Mouse (Mus musculus): ENCODE measurements around the gene Tarsl2. TPM values are rescaled to one million over a fixed set of nuclear protein-coding genes. Genes with fewer than 3 reads are reported as not detected.

Tarsl2 gene
- polyA plus RNA-seq, 1 experiment from 2014 or later = 14.7 TPM

- no peak overlapping the region for H3K27ac ChIP-seq (replicated peaks)
These were observed 14.0 kb upstream of the Tarsl2 start for GRCm38 (mm10) chr7:65630661-65631060.

DNA sequence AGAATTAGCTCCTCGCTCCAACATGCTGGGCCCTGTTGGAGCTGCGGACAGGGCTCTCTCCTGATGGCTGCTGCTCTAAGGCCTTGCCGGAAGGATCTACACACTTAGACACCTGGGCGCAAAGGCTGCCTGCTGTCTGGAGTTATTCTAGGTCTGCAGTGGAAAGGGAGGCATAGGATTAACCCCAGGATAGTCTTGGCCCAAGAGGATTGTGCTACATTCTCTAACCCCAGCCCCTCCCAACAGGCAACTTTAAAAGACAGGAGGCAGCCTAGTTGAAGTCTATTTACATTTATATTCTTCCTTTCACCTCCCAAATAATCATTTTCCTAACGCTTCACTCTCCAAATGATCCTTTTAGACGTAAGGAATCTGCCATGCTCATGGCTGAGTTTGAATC, 8.9 kb upstream of the Tarsl2 start:
- no peak overlapping the region for H3K4me2 ChIP-seq
- 84% methylated on average over 6 of the region's 6 CpGs for WGBS (ENCODE audit: insufficient replicate concordance)
- H3K27me3 ChIP-seq = no peaks in the 10 kb centered on the region
- ATAC-seq (ENCODE audit: insufficient read depth) = no peak
- no peaks in the 10 kb centered on the region for H3K36me3 ChIP-seq (replicated peaks)
- no peak overlapping the region for H3K9ac ChIP-seq
- no peaks in the 10 kb centered on the region for H3K9me3 ChIP-seq (replicated peaks)
- H3K4me3 ChIP-seq (replicated peaks) = no peak overlapping the region
- no peak overlapping the region for H3K27ac ChIP-seq (replicated peaks)
- H3K4me1 ChIP-seq (replicated peaks) = peaks cover 28% of the 10 kb centered on the region

More at GRCm38 (mm10) chr7:65630661-65631060, 14.0 kb upstream of the Tarsl2 start:
- 58% methylated on average over 5 of the region's 5 CpGs for WGBS (ENCODE audit: insufficient replicate concordance)
- Histone ChIP-seq H3K4me1 (replicated peaks) (no peaks in the 10 kb centered on the region), H3K27me3 (no peaks in the 10 kb centered on the region), H3K9me3 (replicated peaks) (no peaks in the 10 kb centered on the region), H3K4me2 (no peak overlapping the region), H3K9ac (no peak overlapping the region), H3K36me3 (replicated peaks) (no peaks in the 10 kb centered on the region), H3K4me3 (replicated peaks) (no peak overlapping the region)
- no peak for ATAC-seq (ENCODE audit: insufficient read depth)

DNA sequence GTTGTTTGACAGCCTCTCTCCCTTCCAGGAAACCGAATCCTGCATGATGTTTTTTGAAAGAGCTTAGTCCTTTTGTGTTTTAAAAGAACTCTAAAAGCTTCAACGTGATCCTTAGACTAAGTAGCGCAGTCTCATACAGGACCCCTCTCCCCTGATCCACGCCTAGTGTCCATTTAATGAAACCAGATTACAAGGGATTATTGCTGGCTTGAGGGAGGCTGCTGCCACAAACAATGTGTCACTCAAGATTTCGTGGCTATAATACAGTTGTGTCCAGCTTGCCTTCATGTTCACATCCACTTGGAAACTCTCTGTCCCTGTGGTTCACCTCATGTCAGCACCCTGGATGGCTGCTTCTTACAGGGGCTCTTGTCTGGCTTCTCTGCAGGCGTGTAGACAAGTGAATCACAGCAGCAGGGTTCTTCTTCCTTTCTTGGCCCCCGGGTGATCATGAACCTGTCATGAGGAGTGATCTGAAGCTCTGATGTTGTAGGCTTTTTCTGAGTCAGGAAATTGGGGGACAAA, 8.3 kb upstream of the Tarsl2 start:
- ATAC-seq (ENCODE audit: insufficient read depth) = no peak
- H3K4me2 ChIP-seq = no peak overlapping the region
- peaks cover 34% of the 10 kb centered on the region for H3K4me1 ChIP-seq (replicated peaks)
- 52% methylated on average over 7 of the region's 7 CpGs for WGBS (ENCODE audit: insufficient replicate concordance)
- no peak overlapping the region for H3K9ac ChIP-seq
- no peak overlapping the region for H3K4me3 ChIP-seq (replicated peaks)
- H3K27ac ChIP-seq (replicated peaks) = no peak overlapping the region
- H3K27me3 ChIP-seq = no peaks in the 10 kb centered on the region
- H3K36me3 ChIP-seq (replicated peaks) = no peaks in the 10 kb centered on the region
- no peaks in the 10 kb centered on the region for H3K9me3 ChIP-seq (replicated peaks)

- ATAC-seq (ENCODE audit: insufficient read depth) = no peak
- Histone ChIP-seq H3K27me3 (0 out of 2 replicates have a peak, but pooled peaks cover 6% of the 10 kb centered on the region), H3K9ac (no peak overlapping the region), H3K9me3 (replicated peaks) (no peaks in the 10 kb centered on the region), H3K36me3 (replicated peaks) (no peaks in the 10 kb centered on the region), H3K4me2 (no peak overlapping the region), H3K4me3 (replicated peaks) (no peak overlapping the region), H3K27ac (replicated peaks) (peak overlapping the region; percentile 93; the same call in 1 of the 2 replicates), H3K4me1 (replicated peaks) (peaks cover 41% of the 10 kb centered on the region)
- WGBS (ENCODE audit: insufficient replicate concordance) = 62% methylated on average over 7 of the region's 7 CpGs
These were observed 6.4 kb upstream of the Tarsl2 start for GRCm38 (mm10) chr7:65638170-65638770.

GRCm38 (mm10) chr7:65639821-65640382, 4.8 kb upstream of the Tarsl2 start:
- Histone ChIP-seq H3K4me2 (peak overlapping the region; percentile 57), H3K4me3 (replicated peaks) (no peak overlapping the region), H3K27me3 (0 out of 2 replicates have a peak, but pooled peaks cover 6% of the 10 kb centered on the region), H3K4me1 (replicated peaks) (peaks cover 54% of the 10 kb centered on the region), H3K9me3 (replicated peaks) (no peaks in the 10 kb centered on the region), H3K9ac (no peak overlapping the region), H3K36me3 (replicated peaks) (no peaks in the 10 kb centered on the region), H3K27ac (replicated peaks) (peak overlapping the region; percentile 93)
- ATAC-seq (ENCODE audit: insufficient read depth) = peak; percentile 40
- 14% methylated on average over 6 of the region's 6 CpGs for WGBS (ENCODE audit: insufficient replicate concordance)

DNA sequence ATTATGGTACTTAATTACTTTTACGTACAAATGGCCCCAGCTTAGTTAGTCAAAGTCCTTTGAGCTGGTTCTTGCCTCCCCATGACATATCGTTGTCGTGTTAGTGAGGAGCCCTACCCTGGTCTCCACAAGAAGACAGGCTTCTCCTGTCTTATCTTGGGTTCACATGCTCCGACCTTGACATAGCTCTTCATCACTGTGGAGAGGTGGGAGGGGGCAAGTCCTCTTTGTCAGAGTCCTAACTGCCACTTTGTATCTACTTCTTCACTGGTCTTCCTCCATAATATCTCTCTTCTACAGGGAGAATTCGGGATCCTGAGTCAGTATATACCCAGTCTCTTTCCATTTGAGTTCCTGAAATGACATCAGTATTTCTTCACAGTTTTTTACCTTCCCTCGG, 4.0 kb upstream of the Tarsl2 start:
- Histone ChIP-seq H3K27ac (replicated peaks) (peak overlapping the region; percentile 93), H3K27me3 (0 out of 2 replicates have a peak, but pooled peaks cover 6% of the 10 kb centered on the region), H3K36me3 (replicated peaks) (no peaks in the 10 kb centered on the region), H3K4me1 (replicated peaks) (peaks cover 60% of the 10 kb centered on the region), H3K4me2 (peak overlapping the region; percentile 57), H3K9me3 (replicated peaks) (no peaks in the 10 kb centered on the region), H3K9ac (no peak overlapping the region), H3K4me3 (replicated peaks) (no peak overlapping the region)
- WGBS (ENCODE audit: insufficient replicate concordance) = 14% methylated on average over 6 of the region's 6 CpGs
- peak; percentile 53 for ATAC-seq (ENCODE audit: insufficient read depth)

DNA sequence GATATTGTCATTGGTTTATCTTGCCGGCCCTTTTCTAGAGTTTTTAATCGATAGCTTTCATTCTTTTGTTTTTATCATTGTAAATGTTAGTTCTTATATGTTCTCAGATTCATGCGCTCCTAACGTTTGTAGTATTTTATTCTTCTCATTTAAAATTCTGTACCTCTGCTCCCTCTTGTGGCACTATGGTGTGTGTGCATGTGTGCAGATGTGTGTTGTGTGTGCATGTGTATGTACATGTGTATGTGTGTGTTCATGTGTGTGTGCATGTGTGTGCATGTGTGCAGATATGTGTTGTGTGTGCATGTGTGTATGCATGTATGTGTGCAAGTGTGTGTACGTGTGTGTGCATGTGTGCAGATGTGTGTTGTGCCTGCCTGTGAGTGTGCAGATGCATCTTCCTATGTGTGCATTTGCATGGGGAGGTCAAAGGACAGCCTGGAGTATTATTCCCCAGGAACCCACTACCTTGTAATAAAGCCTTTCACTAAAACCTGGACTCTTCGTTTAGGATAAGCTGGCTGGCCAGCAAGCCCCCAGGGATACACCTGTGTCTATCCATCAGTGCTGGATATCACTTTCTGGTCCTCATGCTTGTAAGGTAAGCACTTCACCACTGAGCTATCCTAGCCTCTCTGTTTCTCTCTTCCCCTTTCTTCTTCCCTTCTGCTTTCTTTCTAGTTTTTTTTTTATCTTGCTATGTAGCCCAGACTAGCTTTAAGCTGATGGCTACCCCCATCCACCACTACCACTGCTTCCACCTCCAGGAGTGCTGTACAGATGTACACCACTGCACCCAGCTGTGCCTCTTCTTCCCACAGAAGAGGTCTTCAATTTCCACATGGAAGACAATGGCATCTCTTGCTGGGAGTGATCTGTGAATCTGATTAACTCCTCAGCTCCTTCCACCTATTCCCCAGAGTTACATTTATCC, 2.1 kb upstream of the Tarsl2 start:
- Histone ChIP-seq H3K4me2 (no peak overlapping the region), H3K9ac (no peak overlapping the region), H3K4me3 (replicated peaks) (no peak overlapping the region), H3K27me3 (0 out of 2 replicates have a peak, but pooled peaks cover 6% of the 10 kb centered on the region), H3K4me1 (replicated peaks) (peaks cover 71% of the 10 kb centered on the region), H3K27ac (replicated peaks) (no peak overlapping the region), H3K36me3 (replicated peaks) (peaks cover 11% of the 10 kb centered on the region), H3K9me3 (replicated peaks) (no peaks in the 10 kb centered on the region)
- ATAC-seq (ENCODE audit: insufficient read depth) = no peak
- 45% methylated on average over 6 of the region's 6 CpGs for WGBS (ENCODE audit: insufficient replicate concordance)

GRCm38 (mm10) chr7:65643861-65644421, 757 bp upstream of the Tarsl2 start:
- peak overlapping the region; percentile 97 for H3K4me2 ChIP-seq
- no peaks in the 10 kb centered on the region for H3K9me3 ChIP-seq (replicated peaks)
- H3K36me3 ChIP-seq (replicated peaks) = peaks cover 21% of the 10 kb centered on the region
- H3K4me3 ChIP-seq (replicated peaks) = peak overlapping the region; percentile 83
- H3K9ac ChIP-seq = no peak overlapping the region
- H3K27me3 ChIP-seq = 0 out of 2 replicates have a peak, but pooled peaks cover 6% of the 10 kb centered on the region
- peaks cover 62% of the 10 kb centered on the region for H3K4me1 ChIP-seq (replicated peaks)
- WGBS (ENCODE audit: insufficient replicate concordance) = 48% methylated on average over 6 of the region's 6 CpGs
- peak overlapping the region; percentile 67 for H3K27ac ChIP-seq (replicated peaks)
- ATAC-seq (ENCODE audit: insufficient read depth) = no peak

- Histone ChIP-seq H3K4me3 (replicated peaks) (peak overlapping the region; percentile 83), H3K4me2 (peak overlapping the region; percentile 97), H3K36me3 (replicated peaks) (peaks cover 40% of the 10 kb centered on the region), H3K4me1 (replicated peaks) (peaks cover 41% of the 10 kb centered on the region), H3K9me3 (replicated peaks) (no peaks in the 10 kb centered on the region), H3K27ac (replicated peaks) (0 out of 2 replicates have a peak overlapping the region, but pooled peaks have one; percentile 1), H3K27me3 (0 out of 2 replicates have a peak, but pooled peaks cover 6% of the 10 kb centered on the region), H3K9ac (peak overlapping the region; percentile 20; the same call in 1 of the 2 replicates)
- 50% methylated on average over 8 of the region's 8 CpGs for WGBS (ENCODE audit: insufficient replicate concordance)
- ATAC-seq (ENCODE audit: insufficient read depth) = no peak
These were observed 1.3 kb downstream of the Tarsl2 start for GRCm38 (mm10) chr7:65645996-65646395.

GRCm38 (mm10) chr7:65650662-65651061, 6.0 kb downstream of the Tarsl2 start:
- no peaks in the 10 kb centered on the region for H3K9me3 ChIP-seq (replicated peaks)
- H3K4me3 ChIP-seq (replicated peaks) = no peak overlapping the region
- no peak for ATAC-seq (ENCODE audit: insufficient read depth)
- 75% methylated on average over 4 of the region's 4 CpGs for WGBS (ENCODE audit: insufficient replicate concordance)
- H3K9ac ChIP-seq = no peak overlapping the region
- H3K4me1 ChIP-seq (replicated peaks) = peaks cover 11% of the 10 kb centered on the region
- H3K27me3 ChIP-seq = no peaks in the 10 kb centered on the region
- H3K27ac ChIP-seq (replicated peaks) = no peak overlapping the region
- no peak overlapping the region for H3K4me2 ChIP-seq
- H3K36me3 ChIP-seq (replicated peaks) = peaks cover 77% of the 10 kb centered on the region

Measured in liver, embryonic 15.5 days (tissue).